Mouse (Mus musculus): ENCODE data around the gene Bsg. TPM values are rescaled to one million over a fixed set of nuclear protein-coding genes. Genes with fewer than 3 reads are reported as not detected.
"Not testable (repeated sequence)": the region's sequence is repeated elsewhere in the genome, so short reads cannot be mapped to it uniquely, and the experiment has no call there.

The Bsg gene
- polyA plus RNA-seq, 1 experiment: 631 TPM

GRCm38 (mm10) chr10:79694379-79694655, 10.0 kb upstream of the Bsg start:
- DNase-seq (ENCODE audit: low read depth): no peak
- TF ChIP-seq POLR2A (IDR thresholded peaks at IDR 0.05; ENCODE audit: borderline replicate concordance, extremely low read depth, insufficient read depth, insufficient read length, poor library complexity, severe bottlenecking) (no peak), CTCF (IDR thresholded peaks at IDR 0.05; ENCODE audit: borderline replicate concordance, extremely low read depth, insufficient read depth, insufficient read length) (no peak)

GRCm38 (mm10) chr10:79695231-79696128, 8.8 kb upstream of the Bsg start:
- DNase-seq (ENCODE audit: low read depth): peak; percentile 78
- TF ChIP-seq POLR2A (IDR thresholded peaks at IDR 0.05; ENCODE audit: borderline replicate concordance, extremely low read depth, insufficient read depth, insufficient read length, poor library complexity, severe bottlenecking): no peak
- TF ChIP-seq CTCF (IDR thresholded peaks at IDR 0.05; ENCODE audit: borderline replicate concordance, extremely low read depth, insufficient read depth, insufficient read length): peak; percentile 83

- DNase-seq (ENCODE audit: low read depth): no peak
- no peak for TF ChIP-seq POLR2A (IDR thresholded peaks at IDR 0.05; ENCODE audit: borderline replicate concordance, extremely low read depth, insufficient read depth, insufficient read length, poor library complexity, severe bottlenecking)
- TF ChIP-seq CTCF (IDR thresholded peaks at IDR 0.05; ENCODE audit: borderline replicate concordance, extremely low read depth, insufficient read depth, insufficient read length): no peak
These were observed 8.1 kb upstream of the Bsg start for GRCm38 (mm10) chr10:79696129-79696651.

- no peak for DNase-seq (ENCODE audit: low read depth)
- TF ChIP-seq CTCF (IDR thresholded peaks at IDR 0.05; ENCODE audit: borderline replicate concordance, extremely low read depth, insufficient read depth, insufficient read length) (no peak), POLR2A (IDR thresholded peaks at IDR 0.05; ENCODE audit: borderline replicate concordance, extremely low read depth, insufficient read depth, insufficient read length, poor library complexity, severe bottlenecking) (no peak)
These were observed 6.4 kb upstream of the Bsg start for GRCm38 (mm10) chr10:79697916-79698315.

- DNase-seq (ENCODE audit: low read depth): no peak
- TF ChIP-seq CTCF (IDR thresholded peaks at IDR 0.05; ENCODE audit: borderline replicate concordance, extremely low read depth, insufficient read depth, insufficient read length) (no peak), POLR2A (IDR thresholded peaks at IDR 0.05; ENCODE audit: borderline replicate concordance, extremely low read depth, insufficient read depth, insufficient read length, poor library complexity, severe bottlenecking) (no peak)
These were observed 5.8 kb upstream of the Bsg start for GRCm38 (mm10) chr10:79698459-79698858.

GRCm38 (mm10) chr10:79700676-79701075, 3.6 kb upstream of the Bsg start:
- no peak for DNase-seq (ENCODE audit: low read depth)

GRCm38 (mm10) chr10:79701443-79702129, 2.7 kb upstream of the Bsg start:
- TF ChIP-seq POLR2A (IDR thresholded peaks at IDR 0.05; ENCODE audit: borderline replicate concordance, extremely low read depth, insufficient read depth, insufficient read length, poor library complexity, severe bottlenecking): no peak
- TF ChIP-seq CTCF (IDR thresholded peaks at IDR 0.05; ENCODE audit: borderline replicate concordance, extremely low read depth, insufficient read depth, insufficient read length): no peak
- no peak for DNase-seq (ENCODE audit: low read depth)

More at GRCm38 (mm10) chr10:79700676-79701075, 3.6 kb upstream of the Bsg start:
- TF ChIP-seq CTCF (IDR thresholded peaks at IDR 0.05; ENCODE audit: borderline replicate concordance, extremely low read depth, insufficient read depth, insufficient read length): no peak
- TF ChIP-seq POLR2A (IDR thresholded peaks at IDR 0.05; ENCODE audit: borderline replicate concordance, extremely low read depth, insufficient read depth, insufficient read length, poor library complexity, severe bottlenecking): no peak

GRCm38 (mm10) chr10:79702970-79703369, 1.3 kb upstream of the Bsg start:
- DNase-seq (ENCODE audit: low read depth): not testable (repeated sequence)

- TF ChIP-seq POLR2A (IDR thresholded peaks at IDR 0.05; ENCODE audit: borderline replicate concordance, extremely low read depth, insufficient read depth, insufficient read length, poor library complexity, severe bottlenecking): no peak
- no peak for TF ChIP-seq CTCF (IDR thresholded peaks at IDR 0.05; ENCODE audit: borderline replicate concordance, extremely low read depth, insufficient read depth, insufficient read length)
- DNase-seq (ENCODE audit: low read depth): no peak
These were observed 750 bp upstream of the Bsg start for GRCm38 (mm10) chr10:79703541-79703940.

GRCm38 (mm10) chr10:79704970-79705360, 674 bp downstream of the Bsg start:
- no peak for DNase-seq (ENCODE audit: low read depth)

GRCm38 (mm10) chr10:79705951-79706350, 1.7 kb downstream of the Bsg start:
- TF ChIP-seq CTCF (IDR thresholded peaks at IDR 0.05; ENCODE audit: borderline replicate concordance, extremely low read depth, insufficient read depth, insufficient read length): no peak
- no peak for TF ChIP-seq POLR2A (IDR thresholded peaks at IDR 0.05; ENCODE audit: borderline replicate concordance, extremely low read depth, insufficient read depth, insufficient read length, poor library complexity, severe bottlenecking)
- DNase-seq (ENCODE audit: low read depth): no peak

More at GRCm38 (mm10) chr10:79704970-79705360, 674 bp downstream of the Bsg start:
- TF ChIP-seq POLR2A (IDR thresholded peaks at IDR 0.05; ENCODE audit: borderline replicate concordance, extremely low read depth, insufficient read depth, insufficient read length, poor library complexity, severe bottlenecking): no peak
- TF ChIP-seq CTCF (IDR thresholded peaks at IDR 0.05; ENCODE audit: borderline replicate concordance, extremely low read depth, insufficient read depth, insufficient read length): no peak

Measured in brain, embryonic 14.5 days (tissue).